Mouse (Mus musculus) right cerebral cortex, adult 2 months (tissue): Measurements from ENCODE around the gene Nelfa.
"Not testable (repeated sequence)": the region's sequence is repeated elsewhere in the genome, so short reads cannot be mapped to it uniquely, and the experiment has no call there.

Source experiments
- DNase-seq, 2 experiments: peaks; one replicate each; pipeline ENCODE4 v3.0.0; 2021 to 2022; ENCODE audit warnings: low spot score in 2 of 2

Gene Nelfa

GRCm38 (mm10) chr5:33936120-33936707, at the start of gene Nelfa:
Nelfa (minus strand) TSS chr5:33936413.
- peak; percentile 99 to 100 for DNase-seq

DNA sequence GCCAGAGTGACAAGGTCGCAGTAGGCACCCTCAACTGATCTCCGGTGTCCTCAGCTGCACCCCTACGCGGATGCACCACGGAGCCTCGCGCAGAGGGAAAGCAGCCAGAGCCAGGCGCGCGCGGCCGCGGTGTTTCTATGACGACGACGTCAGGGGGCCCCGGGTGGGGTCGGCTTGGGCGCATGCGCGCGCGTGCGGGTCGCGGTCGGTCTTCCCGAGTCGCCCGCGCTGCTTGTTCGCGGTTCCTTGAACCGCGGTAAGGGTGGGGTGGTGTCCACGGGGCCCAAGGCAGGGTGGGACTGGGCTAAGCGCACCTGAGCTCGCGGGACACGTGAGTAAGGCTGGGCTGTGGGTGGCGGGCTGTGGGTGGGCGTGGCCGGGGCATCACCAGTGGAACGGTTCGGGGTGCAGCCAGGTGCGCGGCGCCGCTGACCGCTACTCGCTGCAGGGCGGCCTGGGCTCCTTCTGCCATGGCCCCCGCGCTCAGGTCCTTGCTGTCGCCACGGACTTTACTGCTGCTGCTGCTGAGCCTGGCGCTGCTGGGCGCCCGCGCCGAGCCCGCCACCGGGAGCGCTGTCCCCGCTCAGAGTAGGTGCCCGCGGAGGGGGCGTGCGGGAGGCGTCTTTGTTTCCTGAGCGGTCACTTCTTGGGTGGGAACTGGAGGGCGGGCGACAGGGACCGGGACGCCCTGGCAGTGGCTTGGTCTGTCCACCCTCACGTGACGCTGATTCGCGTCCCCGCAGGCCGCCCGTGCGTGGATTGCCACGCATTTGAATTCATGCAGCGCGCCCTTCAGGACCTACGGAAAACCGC, 47.3 kb upstream of the Nelfa start, which contains the start of gene Gm1673:
TSS of gene Gm1673 (plus strand) at position 125 of the 813 bp plus-strand sequence.
- DNase-seq, result peak; percentile 91

DNA sequence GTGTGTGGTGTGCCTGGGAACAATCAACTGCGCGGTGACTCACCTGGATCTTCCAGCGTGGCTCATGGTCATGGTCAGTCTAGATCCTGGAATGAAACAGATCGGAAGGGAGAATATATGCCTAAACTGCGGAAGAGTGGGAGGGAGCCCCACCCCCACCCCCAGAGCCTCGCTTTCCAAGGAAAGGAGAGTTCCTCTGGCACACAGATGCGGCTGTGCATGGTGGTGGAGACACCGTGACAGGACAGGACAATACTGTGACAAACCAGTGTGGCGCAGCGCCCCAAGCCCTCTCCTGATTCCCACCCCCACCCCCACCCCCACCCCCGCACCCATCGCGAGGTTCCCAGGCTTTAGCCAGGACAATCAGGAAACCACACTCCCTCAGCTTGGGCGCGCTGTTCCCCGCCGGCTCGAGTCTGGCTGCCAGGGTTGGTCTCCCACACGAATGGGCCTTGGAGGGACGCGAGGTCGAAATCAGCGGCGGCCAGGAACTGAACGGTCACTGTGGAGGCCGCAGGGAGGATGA, 46.6 kb upstream of the Nelfa start:
- DNase-seq, result peak in 1 of 2 experiments; percentile 58

- DNase-seq, result no peak
Observed at GRCm38 (mm10) chr5:33976267-33976666, 40.1 kb upstream of the Nelfa start.

GRCm38 (mm10) chr5:33974736-33975135, 38.5 kb upstream of the Nelfa start:
- no peak for DNase-seq

GRCm38 (mm10) chr5:33959382-33959781, 23.2 kb upstream of the Nelfa start:
- DNase-seq, result no peak

DNA sequence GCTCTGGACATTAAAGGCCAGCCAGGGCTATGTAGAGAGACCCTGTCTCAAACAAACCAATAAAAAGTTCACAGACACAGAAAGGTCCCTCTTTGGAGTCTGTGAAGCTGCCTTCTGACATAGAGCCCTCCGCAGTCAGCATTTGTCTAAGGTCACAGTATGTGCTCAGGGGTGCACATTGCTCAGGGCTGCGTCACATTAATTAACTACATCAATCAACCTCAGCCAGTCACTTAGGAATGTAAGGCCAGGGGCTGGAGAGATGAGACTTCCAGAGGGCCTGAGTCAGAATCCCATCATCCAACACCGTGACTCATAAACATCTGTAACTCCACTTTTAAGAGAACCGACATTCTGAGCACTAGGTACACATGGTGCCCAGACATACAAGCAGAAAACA, 19.7 kb upstream of the Nelfa start:
- DNase-seq, result no peak

- peak; percentile 87 to 88 for DNase-seq
Observed at GRCm38 (mm10) chr5:33954354-33954753, 18.1 kb upstream of the Nelfa start.

- peak in 1 of 2 experiments; percentile 15 for DNase-seq
Observed at GRCm38 (mm10) chr5:33953471-33954185, 17.4 kb upstream of the Nelfa start.

DNA sequence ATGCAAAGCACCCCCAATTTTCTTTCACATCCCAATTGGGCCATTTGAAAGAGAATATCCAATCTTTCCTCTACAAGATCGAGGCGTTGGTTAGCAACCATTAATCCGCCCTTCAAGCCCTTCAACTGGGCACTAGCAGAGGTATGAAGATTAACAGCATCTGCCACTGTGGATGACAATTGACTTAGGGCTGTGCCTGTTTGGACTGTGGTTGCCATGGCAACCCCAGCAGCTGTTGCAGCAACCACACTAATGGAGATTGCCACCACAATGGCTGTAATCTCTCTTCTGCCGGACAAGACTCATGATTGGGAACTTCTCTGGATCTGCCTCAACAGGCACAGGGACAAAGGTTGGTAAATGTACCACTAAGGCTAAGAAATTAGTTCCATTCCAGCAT, 12.1 kb upstream of the Nelfa start:
- no peak for DNase-seq

- not testable (repeated sequence) for DNase-seq
Observed at GRCm38 (mm10) chr5:33947035-33947434, 10.8 kb upstream of the Nelfa start.

- DNase-seq, result no peak
Observed at GRCm38 (mm10) chr5:33938448-33938847, 2.2 kb upstream of the Nelfa start.

- no peak for DNase-seq
Observed at GRCm38 (mm10) chr5:33937230-33937629, 1.0 kb upstream of the Nelfa start.

DNA sequence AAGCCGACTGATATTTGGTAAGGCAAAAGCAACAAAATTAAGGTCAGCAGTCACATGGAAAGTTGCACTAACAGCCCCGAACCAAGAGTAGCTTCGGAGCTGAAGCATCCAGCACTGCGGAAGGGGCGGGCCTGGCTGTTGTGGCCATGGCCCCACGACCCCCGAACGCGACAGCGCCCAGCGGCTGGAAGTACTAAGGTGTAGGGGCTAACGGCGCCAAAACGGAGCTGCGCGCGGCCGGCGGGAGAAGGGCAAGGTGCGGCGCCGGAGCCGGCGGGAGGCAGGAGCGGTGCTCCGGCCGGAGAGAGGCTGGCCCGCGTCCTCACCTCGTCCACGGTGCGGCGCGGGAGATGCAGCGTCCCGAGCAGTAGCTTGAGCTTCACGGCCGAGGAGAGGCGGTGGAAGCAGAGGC, 507 bp downstream of the Nelfa start:
- DNase-seq, result no peak

DNA sequence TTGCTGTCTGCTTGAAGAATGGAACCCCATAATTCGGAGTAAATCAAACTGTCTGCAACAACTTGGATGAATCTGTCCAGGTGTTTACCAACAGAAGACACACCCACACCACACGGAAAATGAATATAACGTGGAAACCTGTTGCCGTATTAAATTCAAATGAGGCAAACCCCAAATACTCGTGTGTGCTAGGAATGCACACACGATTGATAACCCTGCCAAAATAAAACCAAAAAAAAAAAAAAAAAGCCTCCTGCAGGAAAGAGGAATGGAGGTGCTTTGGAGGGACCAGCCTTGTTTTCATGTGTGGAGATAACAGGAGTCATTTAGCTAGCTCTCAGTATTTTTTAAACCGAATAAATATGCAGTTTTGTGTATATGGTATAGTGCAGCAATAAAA, 1.3 kb downstream of the Nelfa start:
- no peak for DNase-seq

GRCm38 (mm10) chr5:33934081-33934480, 2.1 kb downstream of the Nelfa start:
- DNase-seq, result no peak

DNA sequence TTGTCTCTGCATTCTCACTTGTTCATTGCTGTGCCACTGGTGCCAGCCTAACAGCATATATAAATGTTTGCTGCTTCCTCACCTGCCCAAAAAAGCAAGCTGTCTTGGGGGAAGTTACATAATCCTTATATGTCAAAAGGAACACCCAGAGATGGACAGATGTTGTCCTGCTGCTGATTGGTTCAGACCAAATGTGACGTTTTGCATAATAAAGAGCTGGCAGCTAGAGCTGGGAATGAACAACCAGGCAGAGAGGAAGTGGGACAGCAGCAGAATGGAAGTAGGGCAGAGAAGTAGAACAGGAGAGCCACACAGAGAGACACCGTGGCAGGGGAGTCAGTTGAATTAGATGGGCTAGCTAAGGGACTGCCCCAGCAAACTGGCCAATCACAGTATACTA, 3.8 kb downstream of the Nelfa start:
- DNase-seq, result no peak

- no peak for DNase-seq
Observed at GRCm38 (mm10) chr5:33926170-33926569, 10.0 kb downstream of the Nelfa start.

GRCm38 (mm10) chr5:33922566-33922965, 13.6 kb downstream of the Nelfa start:
- no peak for DNase-seq

- DNase-seq, result no peak
Observed at GRCm38 (mm10) chr5:33921486-33922235, 14.6 kb downstream of the Nelfa start.

DNA sequence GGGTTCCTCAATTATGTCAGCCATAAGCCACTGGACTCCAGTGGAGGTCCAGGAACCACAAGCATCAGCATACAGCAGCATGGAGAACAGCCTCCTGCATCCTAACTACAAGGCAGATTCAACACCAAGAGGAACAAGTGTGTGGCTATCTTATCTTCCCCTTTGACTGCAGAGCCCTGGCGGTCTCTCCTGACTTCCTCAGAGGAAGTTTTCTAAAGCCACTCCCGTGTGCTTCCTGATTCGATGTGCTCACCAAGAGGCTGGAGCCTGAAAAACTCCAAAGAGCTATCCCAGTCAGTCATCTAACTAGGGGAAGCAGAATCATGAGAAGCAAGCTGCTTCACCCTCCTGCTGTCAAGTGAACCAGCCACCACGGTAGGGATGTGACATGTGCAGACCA, 15.3 kb downstream of the Nelfa start:
- DNase-seq, result no peak

DNA sequence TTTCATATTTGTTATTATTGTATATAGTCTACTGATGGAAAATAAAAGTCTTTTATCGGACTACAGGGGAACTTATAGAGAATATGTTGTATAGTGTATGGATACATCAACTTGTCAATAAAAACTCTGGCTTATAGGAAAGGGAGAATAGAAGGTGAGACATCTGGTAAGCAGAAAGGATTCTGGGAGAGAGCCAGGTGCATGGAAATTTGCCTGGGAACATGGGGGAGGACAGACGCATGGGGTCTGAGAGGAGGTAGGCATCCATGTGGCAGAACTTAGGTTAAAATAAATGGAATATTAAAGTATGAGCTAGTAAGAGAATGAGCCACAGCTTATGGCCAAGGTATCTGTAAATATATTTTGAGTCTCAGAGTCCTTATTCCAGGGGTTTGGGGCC, 16.2 kb downstream of the Nelfa start:
- no peak for DNase-seq
